Mouse (Mus musculus): ENCODE measurements around the gene Cox14.
A peak's percentile ranks its signal among the peaks of the same experiment; 100 is the strongest.

- peak; percentile 86 for TF ChIP-seq CTCF (IDR thresholded peaks at IDR 0.05; ENCODE audit: low read depth)
- TF ChIP-seq EP300 (optimal IDR thresholded peaks at IDR 0.05), result no peak
Measured at GRCm38 (mm10) chr15:99705440-99706048, 19.9 kb upstream of the Cox14 start, which contains the start of gene Gm17349.

Measured in stomach, postnatal 0 days (tissue).